Mouse (Mus musculus) lung, embryonic 14.5 days (tissue): ENCODE measurements around the gene Mfsd6. TPM values are rescaled to one million over a fixed set of nuclear protein-coding genes. Genes with fewer than 3 reads are reported as not detected.

ENCODE experiments used
- ATAC-seq: fragments of 200-750 bp; cut with Nextera tagmentation; 2 replicates; pipeline ENCODE4 v1.8.0; 2017; ENCODE audit warnings: mild to moderate bottlenecking, moderate TSS enrichment, moderate library complexity; ENCODE audit not compliant: insufficient read depth
- DNase-seq: peaks from one replicate; pipeline ENCODE4 v3.0.0-alpha.2; 2015
- H3K27ac ChIP-seq: fragments of 300-500 bp; sonication (generic); 2 replicates; pipeline ENCODE4 v1.5.1; 2014; ENCODE audit warnings: low read depth, mild to moderate bottlenecking, moderate library complexity
- H3K27me3 ChIP-seq: fragments of 300-500 bp; sonication (generic); 2 replicates; pipeline ENCODE4 v1.6.1; 2014; ENCODE audit warnings: low read length, control low read depth; ENCODE audit not compliant: insufficient read depth
- H3K36me3 ChIP-seq: fragments of 300-500 bp; sonication (generic); 2 replicates; pipeline ENCODE4 v1.6.1; 2014; ENCODE audit warnings: control low read depth; ENCODE audit not compliant: insufficient read depth
- H3K4me1 ChIP-seq: fragments of 300-500 bp; sonication (generic); 2 replicates; pipeline ENCODE4 v1.6.1; 2014; ENCODE audit warnings: antibody characterized with exemption, control low read depth; ENCODE audit not compliant: insufficient read depth
- H3K4me2 ChIP-seq: fragments of 300-500 bp; sonication (generic); 2 replicates; pipeline ENCODE4 v1.6.1; 2014; ENCODE audit warnings: mild to moderate bottlenecking
- H3K4me3 ChIP-seq: fragments of 300-500 bp; sonication (generic); 2 replicates; pipeline ENCODE4 v1.5.1; 2014; ENCODE audit warnings: low read depth, low read length
- H3K9ac ChIP-seq: fragments of 300-500 bp; sonication (generic); 2 replicates; pipeline ENCODE4 v1.6.1; 2014
- H3K9me3 ChIP-seq: fragments of 300-500 bp; sonication (generic); 2 replicates; pipeline ENCODE4 v1.6.1; 2016; ENCODE audit warnings: low read depth, low read length, control low read depth
- CTCF ChIP-seq: IDR thresholded peaks from 2 replicates; pipeline ENCODE4 v1.5.1; 2016; ENCODE audit warnings: antibody characterized with exemption, low read depth
- WGBS: fragments of 180-500 bp; shearing (Covaris S2); extraction: QIAGEN DNeasy Blood & Tissue Kit; methylation state at CpG from one replicate; pipeline ENCODE4 v1.1.7; 2014; 5-methylcytosine and 5-hydroxymethylcytosine counted together
- polyA plus RNA-seq: library from polyadenylated mRNA; unstranded; fragments of >200 nt; fragmentation: Nextera tagmentation; extraction: Ambion mirVana; gene quantifications from 2 replicates; pipeline ENCODE4 v1.2.1, GENCODE M21; 2014

Gene Mfsd6
- polyA plus RNA-seq, 1 experiment from 2014 or later: 3.9 TPM

GRCm38 (mm10) chr1:52630248-52630936 is 96.9 kb downstream of the Mfsd6 start, which contains the start of gene Nemp2:
TSS of gene Nemp2 (plus strand) at chr1:52630703.
- under 1% methylated on average over 44 of the region's 44 CpGs for WGBS
- peak; percentile 82 for TF ChIP-seq CTCF

GRCm38 (mm10) chr1:52620442-52620841 is 106.8 kb downstream of the Mfsd6 start:
- H3K9ac ChIP-seq: no peak overlapping the region
- ATAC-seq: no peak
- no peaks in the 10 kb centered on the region for H3K4me1 ChIP-seq
- no peak overlapping the region for H3K27ac ChIP-seq
- no peak overlapping the region for H3K4me2 ChIP-seq
- no peak for TF ChIP-seq CTCF
- DNase-seq: no peak
- no peaks in the 10 kb centered on the region for H3K36me3 ChIP-seq
- no peaks in the 10 kb centered on the region for H3K9me3 ChIP-seq
- H3K4me3 ChIP-seq: no peak overlapping the region
- H3K27me3 ChIP-seq: no peaks in the 10 kb centered on the region

More at GRCm38 (mm10) chr1:52630248-52630936, 96.9 kb downstream of the Mfsd6 start, which contains the start of gene Nemp2:
- ATAC-seq (peak; percentile 96), DNase-seq (peak; percentile 95)
- H3K9me3 ChIP-seq: no peaks in the 10 kb centered on the region
- peak within 1 kb of the TSS; percentile 68 for H3K4me2 ChIP-seq
- 0 out of 2 replicates have a peak, but pooled peaks cover 3% of the 10 kb centered on the region for H3K4me1 ChIP-seq
- no peaks in the 10 kb centered on the region for H3K27me3 ChIP-seq
- peak within 1 kb of the TSS; percentile 87 for H3K9ac ChIP-seq
- H3K36me3 ChIP-seq: no peaks in the 10 kb centered on the region
- H3K4me3 ChIP-seq: peak within 1 kb of the TSS; percentile 87
- H3K27ac ChIP-seq: peak within 1 kb of the TSS; percentile 87

- DNase-seq (no peak), ATAC-seq (no peak)
- no peaks in the 10 kb centered on the region for H3K27me3 ChIP-seq
- 30% methylated on average over 1 of the region's 1 CpGs for WGBS
- H3K9ac ChIP-seq: no peak overlapping the region
- TF ChIP-seq CTCF: no peak
- H3K4me2 ChIP-seq: no peak overlapping the region
- H3K27ac ChIP-seq: no peak overlapping the region
- no peak overlapping the region for H3K4me3 ChIP-seq
- no peaks in the 10 kb centered on the region for H3K4me1 ChIP-seq
- no peaks in the 10 kb centered on the region for H3K36me3 ChIP-seq
- H3K9me3 ChIP-seq: no peaks in the 10 kb centered on the region
Observed at GRCm38 (mm10) chr1:52618217-52618616, 109.0 kb downstream of the Mfsd6 start.

- no peaks in the 10 kb centered on the region for H3K9me3 ChIP-seq
- no peak overlapping the region for H3K9ac ChIP-seq
- no peak overlapping the region for H3K27ac ChIP-seq
- no peaks in the 10 kb centered on the region for H3K27me3 ChIP-seq
- ATAC-seq (no peak), DNase-seq (no peak)
- no peaks in the 10 kb centered on the region for H3K4me1 ChIP-seq
- no peak overlapping the region for H3K4me3 ChIP-seq
- no peaks in the 10 kb centered on the region for H3K36me3 ChIP-seq
- no peak overlapping the region for H3K4me2 ChIP-seq
- no peak for TF ChIP-seq CTCF
- 67% methylated on average over 4 of the region's 4 CpGs for WGBS
Observed at GRCm38 (mm10) chr1:52608486-52608885, 118.8 kb downstream of the Mfsd6 start.

- H3K9ac ChIP-seq: no peak overlapping the region
- H3K4me2 ChIP-seq: no peak overlapping the region
- no peaks in the 10 kb centered on the region for H3K4me1 ChIP-seq
- DNase-seq (no peak), ATAC-seq (no peak)
- H3K4me3 ChIP-seq: no peak overlapping the region
- 69% methylated on average over 1 of the region's 1 CpGs for WGBS
- no peak overlapping the region for H3K27ac ChIP-seq
- H3K36me3 ChIP-seq: no peaks in the 10 kb centered on the region
- TF ChIP-seq CTCF: no peak
- no peaks in the 10 kb centered on the region for H3K27me3 ChIP-seq
- H3K9me3 ChIP-seq: no peaks in the 10 kb centered on the region
Observed at GRCm38 (mm10) chr1:52607700-52608099, 119.6 kb downstream of the Mfsd6 start.

Other genes starting within 250 kb of the Mfsd6 start
- gene Nab1, start 226.8 kb downstream of the Mfsd6 start, polyA plus RNA-seq: 24.0 and 25.7 TPM in 2 replicates
- gene Nemp2, start 96.8 kb downstream of the Mfsd6 start, polyA plus RNA-seq: 12.2 and 14.3 TPM in 2 replicates
- gene Inpp1, start 90.2 kb upstream of the Mfsd6 start, polyA plus RNA-seq: 9.8 and 9.9 TPM in 2 replicates
- 19.2 and 20.6 TPM in 2 replicates for gene Hibch, start 117.5 kb upstream of the Mfsd6 start, polyA plus RNA-seq